Mouse (Mus musculus) heart, embryonic 11.5 days (tissue): ENCODE data around the gene 4931414P19Rik. TPM values are rescaled to one million over a fixed set of nuclear protein-coding genes. Genes with fewer than 3 reads are reported as not detected.

Experiments used
- ATAC-seq: fragments of 200-750 bp; cut with Nextera tagmentation; replicated peaks from 2 replicates; pipeline ENCODE4 v1.8.0; 2017; ENCODE audit warnings: moderate library complexity; ENCODE audit not compliant: insufficient number of reproducible peaks, low FRiP score, low TSS enrichment
- H3K27ac ChIP-seq: fragments of 300-500 bp; sonication (generic); 2 replicates; pipeline ENCODE4 v1.5.1; 2014; ENCODE audit warnings: mild to moderate bottlenecking, low read depth, low read length
- H3K27me3 ChIP-seq: fragments of 300-500 bp; sonication (generic); 2 replicates; pipeline ENCODE4 v1.6.1; 2014; ENCODE audit warnings: mild to moderate bottlenecking, low read length, mixed read lengths; ENCODE audit not compliant: control insufficient read depth, insufficient read depth
- H3K36me3 ChIP-seq: fragments of 300-500 bp; sonication (generic); 2 replicates; pipeline ENCODE4 v1.6.1; 2014; ENCODE audit warnings: mild to moderate bottlenecking, low read length, moderate library complexity, mixed read lengths; ENCODE audit not compliant: control insufficient read depth, insufficient read depth
- H3K4me1 ChIP-seq: fragments of 300-500 bp; sonication (generic); 2 replicates; pipeline ENCODE4 v1.6.1; 2014; ENCODE audit warnings: low read length; ENCODE audit not compliant: control insufficient read depth, insufficient read depth
- H3K4me2 ChIP-seq: fragments of 300-500 bp; sonication (generic); 2 replicates; pipeline ENCODE4 v1.6.1; 2014; ENCODE audit warnings: mild to moderate bottlenecking, moderate library complexity
- H3K4me3 ChIP-seq: fragments of 300-500 bp; sonication (generic); 2 replicates; pipeline ENCODE4 v1.5.1; 2014; ENCODE audit warnings: low read depth, low read length
- H3K9ac ChIP-seq: fragments of 300-500 bp; sonication (generic); 2 replicates; pipeline ENCODE4 v1.6.1; 2014; ENCODE audit warnings: mild to moderate bottlenecking, low read depth, low read length, moderate library complexity
- H3K9me3 ChIP-seq: fragments of 300-500 bp; sonication (generic); replicated peaks from 2 replicates; pipeline ENCODE4 v1.6.1; 2016; ENCODE audit warnings: low read length; ENCODE audit not compliant: control insufficient read depth
- WGBS: fragments of 180-500 bp; shearing (Covaris S2); extraction: QIAGEN DNeasy Blood & Tissue Kit; methylation state at CpG from one replicate; pipeline ENCODE4 v1.1.7; 2014; ENCODE audit not compliant: insufficient replicate concordance; 5-methylcytosine and 5-hydroxymethylcytosine counted together
- polyA plus RNA-seq: library from polyadenylated mRNA; unstranded; fragments of >200 nt; fragmentation: Nextera tagmentation; extraction: Ambion mirVana; gene quantifications from 2 replicates; pipeline ENCODE4 v1.2.1, GENCODE M21; 2014

The 4931414P19Rik gene
- polyA plus RNA-seq, 1 experiment from 2014 or later = 4.5 TPM

DNA sequence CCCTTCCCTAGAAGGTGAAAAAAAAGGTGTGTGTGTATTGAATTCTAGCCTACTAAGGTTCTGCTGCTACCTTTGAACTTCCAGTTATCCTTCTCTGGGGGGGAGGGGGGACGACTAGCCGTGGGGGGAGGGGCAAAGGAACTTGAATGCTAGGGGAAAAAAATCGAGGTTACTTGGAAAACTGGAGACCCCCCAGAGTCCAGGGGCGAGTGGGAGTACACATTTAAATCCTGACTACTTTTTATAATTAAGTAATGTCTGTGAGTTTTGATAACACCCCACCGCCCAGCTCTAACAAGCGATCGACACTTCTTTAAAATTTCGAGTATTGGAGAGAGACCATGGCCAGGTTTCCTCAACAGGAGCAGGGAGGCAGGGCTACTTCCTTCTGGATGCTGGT lies 30.8 kb downstream of the 4931414P19Rik start:
- Histone ChIP-seq H3K9me3 (no peaks in the 10 kb centered on the region), H3K27ac (peak overlapping the region; percentile 93), H3K4me1 (peaks cover 39% of the 10 kb centered on the region), H3K4me3 (peak overlapping the region; percentile 87), H3K27me3 (no peaks in the 10 kb centered on the region), H3K4me2 (peak overlapping the region; percentile 81), H3K36me3 (peaks cover 8% of the 10 kb centered on the region), H3K9ac (peak overlapping the region; percentile 95)
- ATAC-seq = no peak
- 3% methylated on average over 8 of the region's 8 CpGs for WGBS

DNA sequence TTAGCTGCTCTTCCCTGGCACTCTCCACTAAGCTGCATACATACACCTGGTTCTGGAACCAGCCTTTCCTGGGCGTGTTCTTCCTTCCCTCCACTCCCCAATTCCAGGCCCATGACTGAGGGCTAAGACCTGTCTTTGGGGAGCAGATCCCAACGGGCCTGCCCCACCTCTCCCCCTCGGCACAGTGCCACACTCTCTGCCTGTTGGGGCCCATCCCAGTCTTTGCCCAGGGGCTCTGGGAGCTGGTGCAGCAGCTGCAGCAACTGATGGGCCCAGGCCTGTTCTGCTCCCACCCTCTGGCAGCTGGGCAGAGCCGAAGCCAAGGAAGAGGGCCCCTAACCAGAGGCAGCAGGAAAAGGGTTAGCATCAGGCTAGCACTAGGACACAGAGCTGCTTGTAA lies 31.5 kb downstream of the 4931414P19Rik start:
- peaks cover 46% of the 10 kb centered on the region for H3K4me1 ChIP-seq

DNA sequence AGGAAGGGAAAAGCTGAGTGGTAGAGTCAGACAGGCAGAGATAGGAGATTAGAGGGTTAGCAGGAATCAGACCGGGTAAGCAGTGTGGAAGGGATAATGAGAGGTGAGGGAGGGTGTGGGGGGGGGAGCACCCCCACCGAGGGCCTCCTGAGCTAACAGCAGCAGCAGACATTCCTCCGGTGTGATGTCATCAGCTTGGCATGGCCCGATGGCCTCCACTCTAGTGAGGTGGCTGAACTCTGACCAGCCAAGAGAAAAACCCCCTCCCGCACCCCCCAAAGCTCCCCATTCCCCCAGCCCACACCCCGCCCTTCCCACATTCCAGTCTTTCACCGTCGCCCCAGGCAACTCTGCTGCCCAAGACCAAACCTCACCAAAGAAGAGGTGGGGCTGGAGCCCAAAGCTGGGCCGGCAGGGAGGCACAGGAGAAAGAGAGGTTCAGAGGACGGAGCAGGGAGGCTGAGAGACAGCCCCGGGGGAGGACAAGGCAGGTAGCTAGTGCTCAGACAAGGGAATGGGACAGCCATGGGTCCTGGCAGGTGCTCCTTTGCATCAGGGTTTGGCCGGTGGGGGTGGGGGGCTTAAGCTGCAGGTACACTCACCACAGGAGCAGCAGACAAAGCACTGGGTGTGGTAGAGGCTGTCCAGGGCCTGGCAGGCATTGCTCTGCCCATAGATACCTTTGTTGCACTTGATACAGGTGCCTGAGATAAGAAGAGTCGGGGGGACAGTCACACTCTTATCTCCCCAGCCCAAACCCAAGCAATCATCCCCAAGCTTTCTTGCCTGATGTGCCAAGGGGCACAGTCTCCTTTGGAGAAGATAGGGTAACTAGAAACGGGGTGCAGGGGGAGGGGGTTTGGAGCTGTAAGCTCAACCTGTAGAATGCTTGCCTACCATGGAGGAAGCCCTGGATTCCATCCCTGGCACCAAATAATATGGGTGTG lies 32.7 kb downstream of the 4931414P19Rik start:
- Histone ChIP-seq H3K4me2 (peak overlapping the region; percentile 81), H3K27ac (peak overlapping the region; percentile 93), H3K27me3 (no peaks in the 10 kb centered on the region), H3K4me1 (peaks cover 48% of the 10 kb centered on the region), H3K9me3 (no peaks in the 10 kb centered on the region), H3K36me3 (peaks cover 18% of the 10 kb centered on the region), H3K9ac (peak overlapping the region; percentile 95), H3K4me3 (peak overlapping the region; percentile 87)
- peak; percentile 29 for ATAC-seq
- WGBS = 9% methylated on average over 13 of the region's 14 CpGs

More for the DNA sequence above, 31.5 kb downstream of the 4931414P19Rik start:
- peak overlapping the region; percentile 93 for H3K27ac ChIP-seq
- no peaks in the 10 kb centered on the region for H3K27me3 ChIP-seq
- no peak for ATAC-seq
- no peaks in the 10 kb centered on the region for H3K9me3 ChIP-seq
- H3K4me3 ChIP-seq = peak overlapping the region; percentile 87
- H3K9ac ChIP-seq = peak overlapping the region; percentile 95
- peak overlapping the region; percentile 81 for H3K4me2 ChIP-seq
- WGBS = 20% methylated on average over 4 of the region's 4 CpGs
- peaks cover 10% of the 10 kb centered on the region for H3K36me3 ChIP-seq

DNA sequence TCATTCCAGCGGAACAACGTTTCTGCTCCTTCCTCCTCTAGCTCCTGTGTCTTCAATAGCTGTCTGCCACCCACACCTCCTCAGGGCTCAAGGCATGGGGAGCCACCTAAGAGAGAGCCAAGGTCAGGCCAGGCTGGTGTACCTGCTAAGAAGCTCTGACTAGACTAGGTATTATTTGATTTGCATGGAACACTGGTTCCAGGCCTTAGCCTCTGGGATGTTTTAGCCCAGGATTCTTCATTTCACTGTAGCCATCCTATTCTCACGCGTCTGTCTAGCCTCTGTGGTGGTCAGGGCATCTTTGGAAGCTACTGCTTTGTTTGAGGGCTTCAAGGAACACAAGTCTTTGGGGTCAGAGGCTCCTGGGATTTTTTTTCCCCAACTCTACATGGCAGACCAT lies 33.7 kb downstream of the 4931414P19Rik start:
- H3K4me2 ChIP-seq = peak overlapping the region; percentile 81
- H3K4me3 ChIP-seq = 0 out of 2 replicates have a peak overlapping the region, but pooled peaks have one; percentile 87
- peaks cover 48% of the 10 kb centered on the region for H3K4me1 ChIP-seq
- WGBS = 64% methylated on average over 4 of the region's 4 CpGs
- no peaks in the 10 kb centered on the region for H3K27me3 ChIP-seq
- peak overlapping the region; percentile 47 for H3K9ac ChIP-seq
- ATAC-seq = no peak
- H3K9me3 ChIP-seq = no peaks in the 10 kb centered on the region
- H3K27ac ChIP-seq = peak overlapping the region; percentile 93
- peaks cover 19% of the 10 kb centered on the region for H3K36me3 ChIP-seq

DNA sequence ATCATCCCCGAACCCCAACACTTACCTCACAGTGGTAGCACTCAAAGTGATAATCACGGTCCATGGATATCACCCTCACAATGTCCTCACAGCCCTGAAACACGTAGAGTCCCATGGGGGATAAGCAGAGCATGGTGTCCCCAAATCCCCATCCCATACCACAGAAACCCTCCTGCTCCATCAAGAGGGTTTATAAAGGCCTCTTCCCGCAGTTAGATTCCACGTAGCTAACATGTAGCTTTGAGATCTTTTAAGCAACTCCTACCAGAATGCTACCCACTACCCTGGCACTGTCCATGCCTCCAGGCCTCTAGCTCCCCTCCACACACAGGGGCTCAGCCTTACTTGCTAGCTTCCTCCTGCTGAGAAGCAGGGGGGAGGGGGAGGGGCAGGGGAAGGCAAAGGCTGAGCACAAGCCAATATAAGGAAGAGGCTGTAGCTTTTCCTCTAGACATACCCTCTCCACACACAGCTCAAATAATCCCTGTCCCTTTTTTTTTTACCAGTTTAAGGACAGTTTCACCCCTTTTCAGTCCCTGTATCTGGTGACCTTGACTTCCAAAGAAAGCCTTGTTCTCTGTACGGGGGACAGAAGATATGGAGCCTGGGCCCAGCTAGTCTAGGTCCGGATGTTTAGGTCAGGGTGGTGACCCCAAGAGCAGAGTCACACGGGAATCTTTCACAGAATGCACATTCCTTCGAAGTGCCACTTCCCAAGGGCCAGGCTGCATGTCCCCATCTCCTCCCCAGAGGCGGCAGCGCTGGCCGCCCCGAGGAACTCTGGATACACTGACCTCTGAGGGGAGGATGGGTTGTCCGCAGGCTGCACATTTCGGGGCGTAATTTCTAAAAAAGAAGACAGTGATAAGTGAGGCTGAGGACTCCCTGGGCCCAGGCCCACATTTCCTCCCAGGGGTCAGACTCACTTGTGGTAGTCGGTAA lies 36.1 kb downstream of the 4931414P19Rik start:
- no peak overlapping the region for H3K4me3 ChIP-seq
- peak overlapping the region; percentile 37 for H3K27ac ChIP-seq
- no peak for ATAC-seq
- peaks cover 48% of the 10 kb centered on the region for H3K4me1 ChIP-seq
- 50% methylated on average over 17 of the region's 17 CpGs for WGBS
- H3K9me3 ChIP-seq = no peaks in the 10 kb centered on the region
- H3K9ac ChIP-seq = peak overlapping the region; percentile 29; the same call in 1 of the 2 replicates
- H3K27me3 ChIP-seq = no peaks in the 10 kb centered on the region
- H3K4me2 ChIP-seq = peak overlapping the region; percentile 1; the same call in 1 of the 2 replicates
- peaks cover 19% of the 10 kb centered on the region for H3K36me3 ChIP-seq

DNA sequence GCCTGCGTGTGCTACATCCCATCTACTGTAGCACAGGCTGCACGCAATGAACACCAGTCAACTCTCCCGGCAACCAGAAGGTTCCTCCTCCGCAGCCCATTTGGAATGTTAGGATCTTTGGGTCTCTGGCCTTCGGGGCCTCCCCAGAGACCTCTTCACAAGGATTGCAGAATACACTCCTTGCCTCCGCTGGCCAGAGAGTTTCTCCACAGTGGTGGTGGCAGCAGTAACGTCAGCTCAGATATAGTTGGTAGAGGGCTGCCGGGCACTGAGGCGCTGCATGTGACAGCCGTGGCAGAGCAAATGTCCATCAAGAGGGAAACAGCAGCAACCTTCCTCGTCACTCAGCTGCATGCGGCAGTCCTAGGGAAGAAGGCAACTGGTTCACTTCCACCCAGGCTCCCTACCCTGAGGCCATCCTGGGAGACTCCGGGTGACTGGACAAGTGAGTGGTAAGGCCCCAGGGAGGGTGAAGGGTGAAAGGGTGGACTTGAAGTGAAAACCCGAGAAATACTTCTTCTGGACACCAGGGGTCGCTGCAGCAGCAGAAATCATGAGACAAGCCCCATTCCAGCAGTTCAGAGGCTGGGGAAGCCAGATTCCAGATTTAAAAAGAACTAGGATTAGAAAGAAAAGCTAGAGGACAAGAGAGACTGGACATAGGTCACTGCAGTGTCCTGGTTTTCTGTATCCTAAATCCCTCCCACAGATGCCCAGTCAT lies 36.9 kb downstream of the 4931414P19Rik start:
- no peaks in the 10 kb centered on the region for H3K9me3 ChIP-seq
- H3K4me3 ChIP-seq = no peak overlapping the region
- peaks cover 40% of the 10 kb centered on the region for H3K4me1 ChIP-seq
- peak overlapping the region; percentile 37; the same call in 1 of the 2 replicates for H3K27ac ChIP-seq
- H3K36me3 ChIP-seq = peaks cover 19% of the 10 kb centered on the region; the same call in 1 of the 2 replicates
- ATAC-seq = no peak
- no peak overlapping the region for H3K4me2 ChIP-seq
- WGBS = 74% methylated on average over 15 of the region's 15 CpGs
- no peaks in the 10 kb centered on the region for H3K27me3 ChIP-seq
- H3K9ac ChIP-seq = no peak overlapping the region

DNA sequence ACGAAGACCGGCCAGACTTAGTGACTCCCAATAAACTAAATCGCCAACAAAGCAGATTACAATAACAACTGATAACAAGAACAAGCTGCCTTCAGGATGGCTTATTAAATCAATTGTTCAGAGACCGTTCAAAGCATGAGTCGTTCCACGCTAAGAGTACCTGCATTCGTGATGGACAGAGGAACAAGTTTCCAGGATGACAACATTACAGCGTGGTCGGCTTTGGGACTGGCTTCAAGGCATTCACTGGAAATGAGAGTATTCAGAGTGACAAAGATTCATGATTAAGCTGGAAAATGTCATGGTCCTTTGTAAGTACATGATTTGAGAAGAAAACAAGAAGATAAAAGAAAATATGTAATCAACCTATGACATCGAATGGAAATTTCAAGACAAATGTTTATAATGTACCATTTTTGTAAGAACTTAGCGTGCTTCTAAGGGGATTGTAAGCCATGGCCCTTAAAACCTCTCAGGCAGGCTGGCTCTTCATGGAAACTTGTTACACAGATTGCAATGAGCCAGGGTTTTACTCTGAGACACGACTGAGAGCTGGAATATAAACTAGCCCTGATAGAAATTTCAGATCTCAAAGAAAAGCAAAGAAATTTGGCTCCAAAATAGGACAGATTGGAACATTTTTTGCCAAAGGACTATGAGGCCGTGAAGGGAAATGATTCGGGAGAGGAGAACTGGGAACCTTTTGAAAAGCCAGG lies 45.1 kb downstream of the 4931414P19Rik start:
- 80% methylated on average over 14 of the region's 14 CpGs for WGBS
- no peaks in the 10 kb centered on the region for H3K36me3 ChIP-seq
- no peak overlapping the region for H3K9ac ChIP-seq
- no peak overlapping the region for H3K4me2 ChIP-seq
- no peak overlapping the region for H3K27ac ChIP-seq
- no peaks in the 10 kb centered on the region for H3K27me3 ChIP-seq
- H3K4me3 ChIP-seq = no peak overlapping the region
- H3K9me3 ChIP-seq = no peaks in the 10 kb centered on the region
- H3K4me1 ChIP-seq = no peaks in the 10 kb centered on the region
- no peak for ATAC-seq
